Comparison of ENCODE assay signal across 8 mouse cellular contexts in genomic region chr9:123717186-123718008, GRCm38 (mm10). TPM values are rescaled to one million over a fixed set of nuclear protein-coding genes. Genes with fewer than 3 reads are reported as not detected.
DNase-seq lines count a peak whose midpoint lies in the region; ATAC-seq and TF ChIP-seq lines count a peak whose summit lies in the region.

Gene Lztfl1, minus strand, starts transcription at chr9:123717697.

- WGBS in hindbrain, embryonic 10.5 days = under 1% methylated on average over 55 of the region's 55 CpGs
- WGBS in lung, postnatal 0 days = under 1% methylated on average over 55 of the region's 55 CpGs

- peak within 1 kb of the TSS; percentile 89 for H3K27ac ChIP-seq in hindbrain, embryonic 10.5 days
- H3K27ac ChIP-seq in lung, postnatal 0 days (ENCODE audit: low read length) = peak within 1 kb of the TSS; percentile 68

- no peaks in the 10 kb centered on the region for H3K27me3 ChIP-seq in hindbrain, embryonic 10.5 days (ENCODE audit: insufficient read depth, poor library complexity, severe bottlenecking)
- H3K27me3 ChIP-seq in lung, postnatal 0 days (replicated peaks; ENCODE audit: insufficient read depth, low read length) = no peaks in the 10 kb centered on the region

- peak; percentile 100 for ATAC-seq in frontal cortex, adult (ENCODE audit: low TSS enrichment)
- ATAC-seq in lung, postnatal 0 days = peak; percentile 99

- peak; percentile 99 for DNase-seq in MN1 (ENCODE audit: low spot score)
- DNase-seq in cerebellum, adult 9-10 months = peak; percentile 98
- DNase-seq in hindbrain, embryonic 10.5 days (ENCODE audit: low spot score) = peak; percentile 97
- DNase-seq in layer of hippocampus, adult 9-11 months = peak; percentile 98
- peak; percentile 99 for DNase-seq in lung, postnatal 0 days (ENCODE audit: low spot score)
- peak; percentile 89 for DNase-seq in ovary, postnatal 14 days (ENCODE audit: low spot score)
- peak; percentile 95 for DNase-seq in thymus, postnatal 14 days

- peak within 1 kb of the TSS; percentile 71 for H3K9ac ChIP-seq in lung, postnatal 0 days (replicated peaks; ENCODE audit: low read depth)

- TF ChIP-seq EP300 in lung, postnatal 0 days (IDR thresholded peaks at IDR 0.05) = peak; percentile 53; the same call in 1 of the 2 replicates

- peak within 1 kb of the TSS; percentile 67 for H3K4me2 ChIP-seq in lung, postnatal 0 days (replicated peaks; ENCODE audit: low read depth, low read length)

- no peaks in the 10 kb centered on the region for H3K36me3 ChIP-seq in hindbrain, embryonic 10.5 days
- H3K36me3 ChIP-seq in lung, postnatal 0 days (ENCODE audit: insufficient read depth, low read length) = no peaks in the 10 kb centered on the region

- H3K4me3 ChIP-seq in hindbrain, embryonic 10.5 days = peak within 1 kb of the TSS; percentile 87
- peak within 1 kb of the TSS; percentile 72 for H3K4me3 ChIP-seq in lung, postnatal 0 days (ENCODE audit: low read depth, low read length)

- no peaks in the 10 kb centered on the region for H3K9me3 ChIP-seq in hindbrain, embryonic 10.5 days
- no peaks in the 10 kb centered on the region for H3K9me3 ChIP-seq in lung, postnatal 0 days (ENCODE audit: low read length)

- no peak for TF ChIP-seq CTCF in lung, postnatal 0 days (IDR thresholded peaks at IDR 0.05)

- peaks cover 9% of the 10 kb centered on the region for H3K4me1 ChIP-seq in hindbrain, embryonic 10.5 days (replicated peaks)
- no peaks in the 10 kb centered on the region for H3K4me1 ChIP-seq in lung, postnatal 0 days (ENCODE audit: insufficient read depth, low read depth, low read length)

RNA-seq across cellular contexts. Expression of gene Lztfl1, which starts in this region (rescaled TPM):
- polyA plus RNA-seq in hindbrain, embryonic 10.5 days (2016; fragmentation: Nextera tagmentation; extraction: Ambion mirVana) = 36.6 and 39.0 TPM in 2 replicates
- 38.6 and 38.7 TPM in 2 replicates for polyA plus RNA-seq in lung, postnatal 0 days (2015; fragmentation: Nextera tagmentation; extraction: Ambion mirVana)

Comparison
In these comparisons a context has a peak if more than half of its experiments do, and no peak if none do; other contexts are left out.
1. Peak in every context shown above with its lines: DNase-seq, ATAC-seq, H3K4me3 ChIP-seq and H3K27ac ChIP-seq.